In the genomic region with DNA sequence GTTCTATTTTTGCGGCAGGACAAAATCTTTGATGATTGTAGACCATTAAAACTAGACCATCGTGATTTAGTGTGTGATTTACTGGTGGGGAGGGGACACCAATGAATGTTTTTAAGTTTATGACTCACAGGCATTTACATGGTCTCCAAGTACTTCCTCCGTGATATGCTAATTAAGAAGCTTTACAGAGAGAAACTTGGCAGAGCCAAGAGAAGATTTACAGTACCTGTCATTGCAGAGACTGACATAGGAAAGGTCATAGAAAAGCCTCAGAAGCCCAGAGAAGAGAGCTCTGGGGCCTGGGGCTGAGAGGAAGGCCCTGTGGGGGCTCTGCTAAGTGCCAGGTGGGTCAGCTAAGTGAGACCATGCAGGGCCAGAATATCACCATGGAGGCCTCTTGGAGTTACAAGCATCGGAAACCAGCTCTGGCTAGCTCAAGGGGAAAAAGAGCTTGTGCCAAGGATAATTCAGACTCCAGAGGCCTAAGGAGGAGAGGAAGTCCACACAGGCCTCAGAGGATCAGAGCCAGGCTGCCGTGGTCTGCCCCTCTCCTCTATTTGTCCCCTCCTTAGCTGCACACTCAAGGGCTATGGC, we compare ENCODE assay signal across 11 mouse cellular contexts. TPM values are rescaled to one million over a fixed set of nuclear protein-coding genes. Genes with fewer than 3 reads are reported as not detected.
DNase-seq lines count a peak whose midpoint lies in the region; ATAC-seq lines count a peak whose summit lies in the region.
"Had no signal": no experiment of that assay in that cellular context is flagged by ENCODE, and none has a peak within 500 bp of the region (broad histone marks: within the 10 kb centered on the region; RNA-seq: fewer than 3 reads in every experiment).

No protein-coding gene starts in this region.

- no peak for ATAC-seq in embryonic facial prominence, embryonic 14.5 days (ENCODE audit: low read depth)
- ATAC-seq in intestine, embryonic 14.5 days (replicated peaks; ENCODE audit: low FRiP score, low TSS enrichment, low read depth) = no peak
- peak; percentile 74 for ATAC-seq in neural tube, embryonic 14.5 days (ENCODE audit: low read depth)
- no peak for ATAC-seq in midbrain, embryonic 16.5 days
- ATAC-seq: forebrain, embryonic 15.5 days had no signal

- no peaks in the 10 kb centered on the region for H3K36me3 ChIP-seq in embryonic facial prominence, embryonic 14.5 days (ENCODE audit: control insufficient read depth, insufficient read depth, low read length)
- no peaks in the 10 kb centered on the region for H3K36me3 ChIP-seq in embryonic facial prominence, embryonic 10.5 days (replicated peaks)
- H3K36me3 ChIP-seq in intestine, embryonic 14.5 days (ENCODE audit: control insufficient read depth, insufficient read depth, low read length) = no peaks in the 10 kb centered on the region
- no peaks in the 10 kb centered on the region for H3K36me3 ChIP-seq in neural tube, embryonic 14.5 days (ENCODE audit: control insufficient read depth, insufficient read depth, low read length)
- no peaks in the 10 kb centered on the region for H3K36me3 ChIP-seq in midbrain, embryonic 16.5 days (ENCODE audit: control insufficient read depth, insufficient read depth, low read length)
- H3K36me3 ChIP-seq: forebrain, embryonic 15.5 days; midbrain, embryonic 12.5 days had no signal

- H3K4me3 ChIP-seq in embryonic facial prominence, embryonic 14.5 days (ENCODE audit: low read depth, low read length) = no peak overlapping the region
- no peak overlapping the region for H3K4me3 ChIP-seq in embryonic facial prominence, embryonic 10.5 days
- H3K4me3 ChIP-seq in intestine, embryonic 14.5 days (ENCODE audit: low read depth, low read length) = no peak overlapping the region
- H3K4me3 ChIP-seq in neural tube, embryonic 14.5 days (ENCODE audit: low read depth, low read length) = no peak overlapping the region
- no peak overlapping the region for H3K4me3 ChIP-seq in midbrain, embryonic 16.5 days (ENCODE audit: low read depth, low read length)
- H3K4me3 ChIP-seq: forebrain, embryonic 15.5 days; midbrain, embryonic 12.5 days had no signal

- H3K27ac ChIP-seq in embryonic facial prominence, embryonic 14.5 days (replicated peaks; ENCODE audit: low read depth, low read length) = 0 out of 2 replicates have a peak overlapping the region, but pooled peaks have one; percentile 35
- H3K27ac ChIP-seq in embryonic facial prominence, embryonic 10.5 days (replicated peaks) = no peak overlapping the region
- H3K27ac ChIP-seq in intestine, embryonic 14.5 days (ENCODE audit: low read depth) = peak overlapping the region; percentile 36; the same call in 1 of the 2 replicates
- H3K27ac ChIP-seq in neural tube, embryonic 14.5 days (ENCODE audit: low read depth, low read length) = peak overlapping the region; percentile 39; the same call in 1 of the 2 replicates
- H3K27ac ChIP-seq in midbrain, embryonic 16.5 days (ENCODE audit: low read length) = no peak overlapping the region
- H3K27ac ChIP-seq: forebrain, embryonic 15.5 days; midbrain, embryonic 12.5 days had no signal

- no peak overlapping the region for H3K9ac ChIP-seq in embryonic facial prominence, embryonic 14.5 days (ENCODE audit: low read depth, low read length)
- H3K9ac ChIP-seq in intestine, embryonic 14.5 days (ENCODE audit: low read length) = no peak overlapping the region
- H3K9ac ChIP-seq in neural tube, embryonic 14.5 days (replicated peaks; ENCODE audit: low read depth, low read length) = no peak overlapping the region
- H3K9ac ChIP-seq in midbrain, embryonic 16.5 days (ENCODE audit: low read depth, low read length) = no peak overlapping the region
- H3K9ac ChIP-seq: forebrain, embryonic 15.5 days; midbrain, embryonic 12.5 days had no signal

- 69% methylated on average over 5 of the region's 5 CpGs for WGBS in embryonic facial prominence, embryonic 14.5 days
- 87% methylated on average over 5 of the region's 5 CpGs for WGBS in embryonic facial prominence, embryonic 10.5 days
- WGBS in intestine, embryonic 14.5 days = 44% methylated on average over 5 of the region's 5 CpGs
- 20% methylated on average over 5 of the region's 5 CpGs for WGBS in neural tube, embryonic 14.5 days
- WGBS in midbrain, embryonic 16.5 days = 79% methylated on average over 5 of the region's 5 CpGs

- H3K4me1 ChIP-seq in embryonic facial prominence, embryonic 14.5 days (ENCODE audit: control insufficient read depth, insufficient read depth, low read length) = 0 out of 2 replicates have a peak, but pooled peaks cover 10% of the 10 kb centered on the region
- H3K4me1 ChIP-seq in embryonic facial prominence, embryonic 10.5 days = peaks cover 23% of the 10 kb centered on the region
- peaks cover 31% of the 10 kb centered on the region for H3K4me1 ChIP-seq in intestine, embryonic 14.5 days (replicated peaks; ENCODE audit: control insufficient read depth, insufficient read depth, low read length)
- 0 out of 2 replicates have a peak, but pooled peaks cover 4% of the 10 kb centered on the region for H3K4me1 ChIP-seq in neural tube, embryonic 14.5 days (ENCODE audit: control insufficient read depth, insufficient read depth, low read length)
- H3K4me1 ChIP-seq in midbrain, embryonic 16.5 days (ENCODE audit: control insufficient read depth, insufficient read depth, low read length) = no peaks in the 10 kb centered on the region
- H3K4me1 ChIP-seq: forebrain, embryonic 15.5 days; midbrain, embryonic 12.5 days had no signal

- no peak overlapping the region for H3K4me2 ChIP-seq in embryonic facial prominence, embryonic 14.5 days (ENCODE audit: low read depth, low read length)
- no peak overlapping the region for H3K4me2 ChIP-seq in intestine, embryonic 14.5 days (ENCODE audit: low read length)
- no peak overlapping the region for H3K4me2 ChIP-seq in neural tube, embryonic 14.5 days (ENCODE audit: low read depth, low read length)
- H3K4me2 ChIP-seq in midbrain, embryonic 16.5 days (ENCODE audit: low read length) = no peak overlapping the region
- H3K4me2 ChIP-seq: forebrain, embryonic 15.5 days; midbrain, embryonic 12.5 days had no signal

- H3K9me3 ChIP-seq in embryonic facial prominence, embryonic 14.5 days (ENCODE audit: control insufficient read depth, low read length) = no peaks in the 10 kb centered on the region
- H3K9me3 ChIP-seq in embryonic facial prominence, embryonic 10.5 days = no peaks in the 10 kb centered on the region
- no peaks in the 10 kb centered on the region for H3K9me3 ChIP-seq in intestine, embryonic 14.5 days (ENCODE audit: control insufficient read depth, low read length)
- no peaks in the 10 kb centered on the region for H3K9me3 ChIP-seq in neural tube, embryonic 14.5 days (ENCODE audit: control insufficient read depth, low read length)
- H3K9me3 ChIP-seq in midbrain, embryonic 16.5 days (replicated peaks; ENCODE audit: control insufficient read depth, low read length, poor library complexity, severe bottlenecking) = no peaks in the 10 kb centered on the region
- H3K9me3 ChIP-seq: forebrain, embryonic 15.5 days; midbrain, embryonic 12.5 days had no signal

- no peak for DNase-seq in embryonic facial prominence, embryonic 14.5 days (ENCODE audit: low spot score)
- DNase-seq in embryonic facial prominence, embryonic 10.5 days (ENCODE audit: low spot score) = no peak
- peak; percentile 34 for DNase-seq in kidney, adult 9 months
- DNase-seq in kidney, adult 11 months = no peak
- no peak for DNase-seq in intestine, embryonic 14.5 days (ENCODE audit: low spot score)
- no peak for DNase-seq in layer of hippocampus, postnatal 25 days (ENCODE audit: extremely low spot score in 1 of 2, low spot score in 1 of 2)
- DNase-seq: right cerebral cortex, postnatal 4 days had no signal

- H3K27me3 ChIP-seq in embryonic facial prominence, embryonic 14.5 days (replicated peaks; ENCODE audit: control insufficient read depth, insufficient read depth, low read length) = no peaks in the 10 kb centered on the region
- H3K27me3 ChIP-seq in embryonic facial prominence, embryonic 10.5 days (replicated peaks; ENCODE audit: low read depth, poor library complexity, severe bottlenecking) = no peaks in the 10 kb centered on the region
- H3K27me3 ChIP-seq in intestine, embryonic 14.5 days (replicated peaks; ENCODE audit: control insufficient read depth, insufficient read depth, low read length) = no peaks in the 10 kb centered on the region
- H3K27me3 ChIP-seq in neural tube, embryonic 14.5 days (ENCODE audit: control insufficient read depth, insufficient read depth, low read length) = no peaks in the 10 kb centered on the region
- no peaks in the 10 kb centered on the region for H3K27me3 ChIP-seq in midbrain, embryonic 16.5 days (ENCODE audit: control insufficient read depth, insufficient read depth, low read depth, low read length)
- H3K27me3 ChIP-seq: forebrain, embryonic 15.5 days; midbrain, embryonic 12.5 days had no signal

RNA-seq across cellular contexts. Expression of gene Mrvi1, which starts 7.1 kb away (rescaled TPM):
- 1.8 and 3.0 TPM in 2 replicates for polyA plus RNA-seq in embryonic facial prominence, embryonic 14.5 days (2014; fragmentation: Nextera tagmentation; extraction: Ambion mirVana)
- polyA plus RNA-seq in embryonic facial prominence, embryonic 10.5 days (2016; fragmentation: Nextera tagmentation; extraction: Ambion mirVana) = 0.87 and 1.5 TPM in 2 replicates
- polyA plus RNA-seq in intestine, embryonic 14.5 days (2014; fragmentation: Nextera tagmentation; extraction: Ambion mirVana) = 33.1 and 33.4 TPM in 2 replicates
- polyA plus RNA-seq in neural tube, embryonic 14.5 days (2014; fragmentation: Nextera tagmentation; extraction: Ambion mirVana) = 0.79 and 1.9 TPM in 2 replicates
- polyA plus RNA-seq in midbrain, embryonic 16.5 days (2015; fragmentation: Nextera tagmentation; extraction: Ambion mirVana) = 0.77 and 1.3 TPM in 2 replicates
- total RNA-seq in layer of hippocampus, postnatal 25 days (2021) = 1 to 10 TPM; 3.6 TPM

RNA-seq across cellular contexts. Expression of gene Ctr9, which starts 39.4 kb away (rescaled TPM):
- polyA plus RNA-seq in embryonic facial prominence, embryonic 14.5 days (2014; fragmentation: Nextera tagmentation; extraction: Ambion mirVana) = 59.4 and 62.7 TPM in 2 replicates
- 86.4 and 87.5 TPM in 2 replicates for polyA plus RNA-seq in embryonic facial prominence, embryonic 10.5 days (2016; fragmentation: Nextera tagmentation; extraction: Ambion mirVana)
- polyA plus RNA-seq in intestine, embryonic 14.5 days (2014; fragmentation: Nextera tagmentation; extraction: Ambion mirVana) = 54.0 and 61.2 TPM in 2 replicates
- 75.6 and 86.3 TPM in 2 replicates for polyA plus RNA-seq in neural tube, embryonic 14.5 days (2014; fragmentation: Nextera tagmentation; extraction: Ambion mirVana)
- 81.8 and 89.3 TPM in 2 replicates for polyA plus RNA-seq in midbrain, embryonic 16.5 days (2015; fragmentation: Nextera tagmentation; extraction: Ambion mirVana)
- total RNA-seq in layer of hippocampus, postnatal 25 days (2021) = 10 to 100 TPM; 49.8 to 54.5 TPM

Comparison
In these comparisons a context has a peak if more than half of its experiments do, and no peak if none do; other contexts are left out.
1. H3K27ac ChIP-seq: peak in embryonic facial prominence, embryonic 14.5 days (single experiment), intestine, embryonic 14.5 days (single experiment) and neural tube, embryonic 14.5 days (single experiment); none in embryonic facial prominence, embryonic 10.5 days (single experiment) and midbrain, embryonic 16.5 days (single experiment).